Mouse (Mus musculus): Measurements from ENCODE around the gene Cbln3. TPM values are rescaled to one million over a fixed set of nuclear protein-coding genes. Genes with fewer than 3 reads are reported as not detected.

Gene Cbln3
- polyA plus RNA-seq, 1 experiment from 2014 or later, result 0.51 TPM

DNA sequence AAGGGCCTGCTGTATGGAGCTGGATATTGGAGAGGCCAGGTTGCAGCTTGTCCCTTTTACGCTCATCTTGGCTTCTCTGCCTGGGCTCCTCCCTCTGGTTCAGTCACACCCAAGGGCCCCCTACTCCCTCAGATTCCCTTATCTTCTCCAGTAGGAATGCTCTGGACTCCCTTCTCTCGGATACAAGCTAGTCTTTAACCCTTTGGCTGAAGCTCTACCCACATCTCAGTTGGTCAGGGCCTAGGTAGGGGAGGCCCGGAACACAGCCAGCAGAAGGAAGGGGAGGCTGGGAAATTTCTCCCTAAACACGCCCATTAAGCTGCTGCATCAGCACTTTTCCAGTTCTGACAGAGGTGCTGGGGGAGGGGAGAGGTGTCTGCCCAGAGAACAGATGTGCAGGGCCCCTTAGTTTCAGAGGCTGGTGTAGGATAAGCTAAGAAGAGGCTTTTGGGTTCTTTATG, 29.1 kb downstream of the Cbln3 start:
- Histone ChIP-seq H3K9me3 (ENCODE audit: control insufficient read depth, low read length) (no peaks in the 10 kb centered on the region), H3K4me1 (replicated peaks; ENCODE audit: control insufficient read depth, insufficient read depth, low read length) (peaks cover 48% of the 10 kb centered on the region), H3K4me3 (replicated peaks; ENCODE audit: low read length) (peak overlapping the region; percentile 68), H3K4me2 (replicated peaks) (peak overlapping the region; percentile 88), H3K27ac (peak overlapping the region; percentile 86), H3K36me3 (replicated peaks; ENCODE audit: control insufficient read depth, insufficient read depth) (no peaks in the 10 kb centered on the region), H3K9ac (peak overlapping the region; percentile 88), H3K27me3 (ENCODE audit: control insufficient read depth, insufficient read depth, low read length) (no peaks in the 10 kb centered on the region)
- DNase-seq (ENCODE audit: low spot score), result peak; percentile 56
- 4% methylated on average over 4 of the region's 4 CpGs for WGBS
- peak; percentile 15; the same call in 1 of the 2 replicates for ATAC-seq (ENCODE audit: low FRiP score)

GRCm38 (mm10) chr14:55854406-55855100, 29.6 kb downstream of the Cbln3 start:
- peaks cover 48% of the 10 kb centered on the region for H3K4me1 ChIP-seq (replicated peaks; ENCODE audit: control insufficient read depth, insufficient read depth, low read length)
- H3K9me3 ChIP-seq (ENCODE audit: control insufficient read depth, low read length), result no peaks in the 10 kb centered on the region
- peak overlapping the region; percentile 88 for H3K9ac ChIP-seq
- peak overlapping the region; percentile 88 for H3K4me2 ChIP-seq (replicated peaks)
- H3K4me3 ChIP-seq (replicated peaks; ENCODE audit: low read length), result peak overlapping the region; percentile 68
- H3K27me3 ChIP-seq (ENCODE audit: control insufficient read depth, insufficient read depth, low read length), result no peaks in the 10 kb centered on the region
- peak; percentile 6; the same call in 1 of the 2 replicates for ATAC-seq (ENCODE audit: low FRiP score)
- 0% methylated on average over 9 of the region's 9 CpGs for WGBS
- no peak for DNase-seq (ENCODE audit: low spot score)
- peak overlapping the region; percentile 86 for H3K27ac ChIP-seq
- H3K36me3 ChIP-seq (replicated peaks; ENCODE audit: control insufficient read depth, insufficient read depth), result no peaks in the 10 kb centered on the region

DNA sequence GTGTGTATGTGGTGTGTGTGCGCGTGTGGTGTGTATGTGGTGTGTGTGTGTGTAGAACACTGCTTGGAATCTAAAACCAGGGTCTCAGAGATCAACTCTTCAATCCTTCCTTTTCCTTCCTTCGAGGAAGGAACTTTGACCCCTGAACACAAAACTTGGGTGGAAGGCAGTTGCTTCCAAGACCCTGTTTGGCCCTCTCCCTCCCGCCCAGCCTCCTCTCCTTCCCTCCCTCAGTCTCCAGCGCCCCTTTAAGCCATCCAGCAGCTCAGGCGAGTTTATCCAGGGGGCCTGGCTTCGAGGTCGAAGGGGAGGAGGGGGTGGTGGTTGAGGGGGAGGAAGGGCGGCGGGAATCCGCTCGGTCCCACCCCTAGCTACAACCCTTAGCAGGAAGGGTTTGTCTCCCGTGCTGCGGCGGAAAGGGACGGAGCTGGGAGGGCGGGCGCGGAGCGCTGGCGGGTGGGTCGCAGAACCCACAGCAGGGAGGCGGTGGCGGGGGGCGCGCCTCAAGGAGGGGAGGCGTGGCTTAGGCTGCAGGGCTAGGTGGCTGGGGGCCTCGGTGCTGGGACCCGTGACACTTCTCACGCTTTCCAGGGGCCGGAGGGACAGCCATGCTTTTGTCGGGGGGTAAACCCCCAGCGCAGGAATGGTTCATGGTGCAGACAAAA, 30.4 kb downstream of the Cbln3 start, which contains the start of gene Nynrin:
Gene Nynrin (plus strand): TSS at position 390 of the 665 bp plus-strand sequence.
- Histone ChIP-seq H3K27me3 (ENCODE audit: control insufficient read depth, insufficient read depth, low read length) (no peaks in the 10 kb centered on the region), H3K9ac (peak within 1 kb of the TSS; percentile 88), H3K4me3 (replicated peaks; ENCODE audit: low read length) (peak within 1 kb of the TSS; percentile 68), H3K4me1 (replicated peaks; ENCODE audit: control insufficient read depth, insufficient read depth, low read length) (peaks cover 48% of the 10 kb centered on the region), H3K9me3 (ENCODE audit: control insufficient read depth, low read length) (no peaks in the 10 kb centered on the region), H3K36me3 (replicated peaks; ENCODE audit: control insufficient read depth, insufficient read depth) (no peaks in the 10 kb centered on the region), H3K4me2 (replicated peaks) (peak within 1 kb of the TSS; percentile 88), H3K27ac (peak within 1 kb of the TSS; percentile 86)
- ATAC-seq (ENCODE audit: low FRiP score), result peak; percentile 82
- WGBS, result under 1% methylated on average over 31 of the region's 33 CpGs
- DNase-seq (ENCODE audit: low spot score), result peak; percentile 70

DNA sequence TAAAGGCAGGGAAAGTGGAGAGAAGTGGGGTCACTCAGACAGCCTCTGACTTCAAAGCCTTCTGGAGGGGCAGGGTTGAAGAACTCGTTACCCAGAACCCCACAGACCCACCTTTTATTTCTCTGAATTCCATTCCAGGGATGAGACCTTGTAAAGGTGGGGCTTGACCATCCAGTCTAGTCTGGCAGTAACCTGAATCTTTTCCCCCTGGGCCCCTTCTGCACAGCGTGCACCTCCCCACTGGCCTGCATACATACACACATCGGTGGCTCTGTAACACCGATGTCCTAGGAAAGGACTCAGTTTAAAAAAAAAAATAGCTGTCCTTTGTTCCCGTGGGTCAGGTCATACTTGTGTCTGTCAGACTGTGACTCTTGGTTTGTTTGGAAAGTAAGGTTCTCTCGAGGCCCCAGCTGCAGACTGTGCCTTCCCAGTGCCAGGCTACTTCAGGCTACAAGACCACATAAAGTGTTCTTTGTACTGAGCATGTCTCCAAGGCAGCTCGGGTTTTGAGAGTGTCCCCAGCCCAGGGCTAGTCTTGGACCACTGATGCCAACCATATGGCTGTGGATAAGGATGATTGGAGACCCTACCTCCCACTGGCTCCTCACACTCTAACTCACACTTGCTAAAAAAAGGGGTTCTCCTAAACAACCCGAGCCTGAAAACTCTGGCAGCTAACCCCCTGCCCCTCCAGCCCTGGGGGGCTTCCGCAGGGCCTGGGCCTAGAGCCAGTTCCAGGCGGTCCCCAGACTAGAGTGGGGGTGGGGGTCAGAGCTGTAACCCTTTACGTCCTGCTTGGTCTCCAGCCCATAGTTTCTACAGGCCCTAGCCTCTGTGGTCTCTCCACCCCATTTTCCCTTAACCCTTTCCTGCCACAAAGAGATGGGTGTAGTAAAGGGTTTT, 31.3 kb downstream of the Cbln3 start:
- peaks cover 45% of the 10 kb centered on the region for H3K4me1 ChIP-seq (replicated peaks; ENCODE audit: control insufficient read depth, insufficient read depth, low read length)
- H3K27ac ChIP-seq, result peak overlapping the region; percentile 86
- H3K9me3 ChIP-seq (ENCODE audit: control insufficient read depth, low read length), result no peaks in the 10 kb centered on the region
- peak overlapping the region; percentile 88; the same call in 1 of the 2 replicates for H3K9ac ChIP-seq
- 5% methylated on average over 11 of the region's 11 CpGs for WGBS
- ATAC-seq (ENCODE audit: low FRiP score), result peak; percentile 81
- H3K36me3 ChIP-seq (replicated peaks; ENCODE audit: control insufficient read depth, insufficient read depth), result no peaks in the 10 kb centered on the region
- peak overlapping the region; percentile 68 for H3K4me3 ChIP-seq (replicated peaks; ENCODE audit: low read length)
- H3K4me2 ChIP-seq (replicated peaks), result peak overlapping the region; percentile 88
- no peaks in the 10 kb centered on the region for H3K27me3 ChIP-seq (ENCODE audit: control insufficient read depth, insufficient read depth, low read length)
- peak; percentile 61 for DNase-seq (ENCODE audit: low spot score)

- 78% methylated on average over 6 of the region's 6 CpGs for WGBS
- no peaks in the 10 kb centered on the region for H3K36me3 ChIP-seq (replicated peaks; ENCODE audit: control insufficient read depth, insufficient read depth)
- DNase-seq (ENCODE audit: low spot score) (no peak), ATAC-seq (ENCODE audit: low FRiP score) (no peak)
- no peak overlapping the region for H3K9ac ChIP-seq
- H3K27me3 ChIP-seq (ENCODE audit: control insufficient read depth, insufficient read depth, low read length), result no peaks in the 10 kb centered on the region
- H3K4me2 ChIP-seq (replicated peaks), result no peak overlapping the region
- no peak overlapping the region for H3K27ac ChIP-seq
- peaks cover 24% of the 10 kb centered on the region for H3K4me1 ChIP-seq (replicated peaks; ENCODE audit: control insufficient read depth, insufficient read depth, low read length)
- no peaks in the 10 kb centered on the region for H3K9me3 ChIP-seq (ENCODE audit: control insufficient read depth, low read length)
- no peak overlapping the region for H3K4me3 ChIP-seq (replicated peaks; ENCODE audit: low read length)
Observed at GRCm38 (mm10) chr14:55850885-55851284, 33.3 kb downstream of the Cbln3 start.

DNA sequence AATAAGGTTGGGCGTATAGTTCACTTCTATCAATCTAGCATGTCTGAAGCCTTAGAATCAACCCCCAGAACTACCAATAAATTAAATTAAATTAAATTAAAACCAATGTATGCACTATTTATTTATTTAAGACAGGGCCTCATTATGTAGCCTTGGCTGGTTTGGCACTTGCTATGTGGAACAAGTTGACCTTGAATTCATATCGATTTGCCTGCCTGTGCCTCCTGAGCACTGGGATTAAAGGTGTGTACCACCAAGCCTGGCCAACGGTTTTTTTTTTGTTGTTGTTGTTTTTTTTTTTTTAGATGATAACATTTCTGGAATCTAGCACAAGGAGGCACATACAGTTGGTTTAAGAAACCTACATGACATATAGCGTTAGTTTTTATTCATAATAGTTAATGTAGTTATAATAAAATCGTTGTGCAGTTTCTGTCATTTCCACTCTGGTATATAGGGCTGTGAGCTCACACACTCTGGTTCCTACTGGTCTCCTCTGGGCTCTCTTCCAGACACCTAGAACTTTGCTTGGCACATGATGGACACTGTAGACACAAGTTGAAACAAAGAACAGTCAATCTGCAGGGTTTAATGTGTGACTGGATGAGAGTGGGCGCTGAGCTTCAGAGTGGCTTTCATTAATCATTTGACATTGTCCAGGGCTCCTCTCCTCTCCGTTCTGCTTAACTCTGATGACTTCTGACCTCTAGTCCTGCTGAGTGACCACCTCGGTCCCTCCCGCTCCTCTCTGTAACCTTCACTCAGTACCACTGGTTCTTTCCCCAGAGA, 38.5 kb downstream of the Cbln3 start:
- Histone ChIP-seq H3K36me3 (replicated peaks; ENCODE audit: control insufficient read depth, insufficient read depth) (no peaks in the 10 kb centered on the region), H3K27ac (no peak overlapping the region), H3K9ac (no peak overlapping the region), H3K4me3 (replicated peaks; ENCODE audit: low read length) (no peak overlapping the region), H3K27me3 (ENCODE audit: control insufficient read depth, insufficient read depth, low read length) (no peaks in the 10 kb centered on the region), H3K9me3 (ENCODE audit: control insufficient read depth, low read length) (no peaks in the 10 kb centered on the region), H3K4me2 (replicated peaks) (no peak overlapping the region), H3K4me1 (replicated peaks; ENCODE audit: control insufficient read depth, insufficient read depth, low read length) (no peaks in the 10 kb centered on the region)
- WGBS, result 76% methylated on average over 9 of the region's 9 CpGs
- DNase-seq (ENCODE audit: low spot score) (no peak), ATAC-seq (ENCODE audit: low FRiP score) (no peak)

DNA sequence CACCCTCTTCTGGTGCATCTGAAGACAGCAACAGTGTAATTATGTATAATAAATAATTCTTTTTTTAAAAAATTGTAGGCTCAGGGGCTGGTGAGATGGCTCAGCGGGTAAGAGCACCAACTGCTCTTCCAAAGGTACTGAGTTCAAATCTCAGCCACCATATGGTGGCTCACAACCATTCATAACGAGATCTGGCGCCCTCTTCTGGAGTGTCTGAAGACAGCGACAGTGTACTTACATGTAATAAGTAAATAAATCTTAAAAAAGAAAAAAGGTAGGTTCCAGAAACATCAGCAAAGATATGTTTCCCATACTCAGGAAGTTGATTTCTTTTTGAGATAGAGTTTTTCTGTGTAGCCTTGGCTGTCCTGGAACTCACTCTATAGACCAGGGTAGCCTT, 41.4 kb downstream of the Cbln3 start:
- WGBS, result 79% methylated on average over 4 of the region's 4 CpGs
- no peaks in the 10 kb centered on the region for H3K36me3 ChIP-seq (replicated peaks; ENCODE audit: control insufficient read depth, insufficient read depth)
- ATAC-seq (ENCODE audit: low FRiP score) (no peak), DNase-seq (ENCODE audit: low spot score) (no peak)
- H3K27me3 ChIP-seq (ENCODE audit: control insufficient read depth, insufficient read depth, low read length), result no peaks in the 10 kb centered on the region
- no peaks in the 10 kb centered on the region for H3K4me1 ChIP-seq (replicated peaks; ENCODE audit: control insufficient read depth, insufficient read depth, low read length)
- no peak overlapping the region for H3K27ac ChIP-seq
- no peak overlapping the region for H3K4me2 ChIP-seq (replicated peaks)
- no peak overlapping the region for H3K4me3 ChIP-seq (replicated peaks; ENCODE audit: low read length)
- H3K9ac ChIP-seq, result no peak overlapping the region
- H3K9me3 ChIP-seq (ENCODE audit: control insufficient read depth, low read length), result no peaks in the 10 kb centered on the region

DNA sequence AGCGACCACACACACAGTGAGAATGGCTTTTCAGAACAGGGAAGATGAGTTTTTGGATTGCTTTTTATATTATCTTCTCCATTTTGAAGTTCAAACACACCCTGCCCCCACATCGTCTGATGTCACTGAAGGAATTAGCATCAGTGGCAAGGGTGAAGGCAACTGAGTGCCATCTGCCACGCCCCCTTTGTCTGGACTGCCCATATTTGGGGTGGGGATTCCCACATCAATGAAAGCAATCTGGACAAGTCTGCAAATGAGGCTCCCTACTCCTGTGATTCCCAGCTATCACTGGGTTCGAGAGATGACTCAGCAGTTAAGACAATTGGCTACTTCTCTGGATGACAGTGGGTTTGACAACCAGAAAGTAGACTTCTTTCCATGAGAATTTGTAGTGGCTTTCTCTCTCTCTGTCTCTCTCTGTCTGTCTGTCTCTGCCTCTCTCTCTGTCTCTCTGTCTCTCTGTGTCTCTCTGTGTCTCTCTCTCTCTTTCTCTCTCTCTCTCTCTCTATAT, 43.3 kb downstream of the Cbln3 start:
- Histone ChIP-seq H3K4me1 (replicated peaks; ENCODE audit: control insufficient read depth, insufficient read depth, low read length) (no peaks in the 10 kb centered on the region), H3K4me2 (replicated peaks) (no peak overlapping the region), H3K36me3 (replicated peaks; ENCODE audit: control insufficient read depth, insufficient read depth) (no peaks in the 10 kb centered on the region), H3K4me3 (replicated peaks; ENCODE audit: low read length) (no peak overlapping the region), H3K27me3 (ENCODE audit: control insufficient read depth, insufficient read depth, low read length) (no peaks in the 10 kb centered on the region), H3K27ac (no peak overlapping the region), H3K9me3 (ENCODE audit: control insufficient read depth, low read length) (no peaks in the 10 kb centered on the region), H3K9ac (no peak overlapping the region)
- WGBS, result 57% methylated on average over 4 of the region's 4 CpGs
- DNase-seq (ENCODE audit: low spot score) (no peak), ATAC-seq (ENCODE audit: low FRiP score) (no peak)
